Mouse (Mus musculus) spleen, adult 2 months (tissue): Measurements from ENCODE around the gene Mtfr2. TPM values are rescaled to one million over a fixed set of nuclear protein-coding genes. Genes with fewer than 3 reads are reported as not detected.

Experiments
- DNase-seq, 2 experiments: peaks; one replicate each; pipeline versions ENCODE4 v3.0.0 to v3.0.0-alpha.2; 2012 to 2021; ENCODE audit warnings: low spot score in 2 of 2, low read depth in 1 of 2
- H3K27ac ChIP-seq: fragments of 200-500 bp; 2 replicates; pipeline ENCODE4 v1.5.1; 2012; ENCODE audit warnings: low read length, inconsistent platforms; ENCODE audit not compliant: insufficient read depth
- H3K27me3 ChIP-seq: fragments of 200-500 bp; 2 replicates; pipeline ENCODE4 v1.6.1; 2012; ENCODE audit warnings: mild to moderate bottlenecking, moderate library complexity, low read length, inconsistent platforms; ENCODE audit not compliant: control insufficient read depth, insufficient read depth
- H3K36me3 ChIP-seq: fragments of 200-500 bp; 2 replicates; pipeline ENCODE4 v1.6.1; 2012; ENCODE audit warnings: mild to moderate bottlenecking, low read length, inconsistent platforms; ENCODE audit not compliant: control insufficient read depth, insufficient read depth
- H3K4me1 ChIP-seq: fragments of 200-500 bp; 2 replicates; pipeline ENCODE4 v1.6.1; 2011; ENCODE audit warnings: inconsistent platforms; ENCODE audit not compliant: control insufficient read depth, insufficient read depth, insufficient read length
- H3K4me3 ChIP-seq: fragments of 200-500 bp; 2 replicates; pipeline ENCODE4 v1.5.1; 2011; ENCODE audit warnings: mild to moderate bottlenecking, inconsistent platforms; ENCODE audit not compliant: insufficient read depth, insufficient read length; ENCODE audit errors: extremely low read depth
- CTCF ChIP-seq: fragments of 200-500 bp; IDR thresholded peaks from 2 replicates; pipeline ENCODE4 v1.5.1; 2011; ENCODE audit warnings: mild to moderate bottlenecking, inconsistent platforms; ENCODE audit not compliant: insufficient read depth, insufficient read length, insufficient replicate concordance; ENCODE audit errors: extremely low read depth
- POLR2A ChIP-seq: fragments of 200-500 bp; IDR thresholded peaks from 2 replicates; pipeline ENCODE4 v1.6.1; 2011; ENCODE audit warnings: low read depth, low read length, inconsistent platforms
- WGBS: fragments of 180-500 bp; shearing (Covaris S2); methylation state at CpG from one replicate; pipeline ENCODE4 v1.1.7; 2018; 5-methylcytosine and 5-hydroxymethylcytosine counted together
- polyA plus RNA-seq: library from polyadenylated mRNA; depleted of rRNA; stranded (reverse); fragments of >200 nt; gene quantifications from 2 replicates; pipeline ENCODE4 v1.2.3, GENCODE M21; 2012

The Mtfr2 gene
- polyA plus RNA-seq, 1 experiment = 1.1 TPM

- Histone ChIP-seq H3K36me3 (no peaks in the 10 kb centered on the region), H3K27ac (no peak overlapping the region), H3K27me3 (no peaks in the 10 kb centered on the region), H3K4me1 (no peaks in the 10 kb centered on the region), H3K4me3 (no peak overlapping the region)
- no peak for DNase-seq
- WGBS = 83% methylated on average over 9 of the region's 9 CpGs
- TF ChIP-seq POLR2A (no peak), CTCF (no peak)
Measured at GRCm38 (mm10) chr10:20379071-20379735, 31.6 kb downstream of the Mtfr2 start.

DNA sequence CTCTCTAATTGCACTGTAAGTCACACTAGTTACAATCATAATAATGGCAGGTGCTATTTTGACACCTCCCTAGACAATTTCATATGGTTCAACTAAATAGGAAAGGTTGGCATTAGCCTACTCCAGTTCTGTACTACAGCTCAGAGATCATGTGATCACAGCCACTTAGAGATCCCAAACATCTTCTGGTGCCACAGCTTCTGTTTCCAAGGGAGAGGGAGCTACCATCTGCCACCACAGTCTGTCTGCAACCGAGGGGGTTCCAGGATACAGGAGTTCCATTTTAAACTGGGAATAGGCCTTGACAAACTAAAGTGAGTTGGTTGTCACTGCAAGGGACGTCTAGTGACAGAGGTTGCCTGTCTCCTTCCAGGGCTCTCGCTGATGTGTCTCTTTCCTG is 33.2 kb downstream of the Mtfr2 start:
- no peak for DNase-seq
- Histone ChIP-seq H3K4me3 (no peak overlapping the region), H3K27ac (no peak overlapping the region), H3K36me3 (no peaks in the 10 kb centered on the region), H3K4me1 (no peaks in the 10 kb centered on the region), H3K27me3 (no peaks in the 10 kb centered on the region)
- 79% methylated on average over 3 of the region's 3 CpGs for WGBS
- TF ChIP-seq CTCF (no peak), POLR2A (no peak)

GRCm38 (mm10) chr10:20381352-20381751 is 33.8 kb downstream of the Mtfr2 start:
- H3K4me1 ChIP-seq = no peaks in the 10 kb centered on the region
- 63% methylated on average over 3 of the region's 3 CpGs for WGBS
- TF ChIP-seq CTCF = no peak
- no peak for TF ChIP-seq POLR2A

DNA sequence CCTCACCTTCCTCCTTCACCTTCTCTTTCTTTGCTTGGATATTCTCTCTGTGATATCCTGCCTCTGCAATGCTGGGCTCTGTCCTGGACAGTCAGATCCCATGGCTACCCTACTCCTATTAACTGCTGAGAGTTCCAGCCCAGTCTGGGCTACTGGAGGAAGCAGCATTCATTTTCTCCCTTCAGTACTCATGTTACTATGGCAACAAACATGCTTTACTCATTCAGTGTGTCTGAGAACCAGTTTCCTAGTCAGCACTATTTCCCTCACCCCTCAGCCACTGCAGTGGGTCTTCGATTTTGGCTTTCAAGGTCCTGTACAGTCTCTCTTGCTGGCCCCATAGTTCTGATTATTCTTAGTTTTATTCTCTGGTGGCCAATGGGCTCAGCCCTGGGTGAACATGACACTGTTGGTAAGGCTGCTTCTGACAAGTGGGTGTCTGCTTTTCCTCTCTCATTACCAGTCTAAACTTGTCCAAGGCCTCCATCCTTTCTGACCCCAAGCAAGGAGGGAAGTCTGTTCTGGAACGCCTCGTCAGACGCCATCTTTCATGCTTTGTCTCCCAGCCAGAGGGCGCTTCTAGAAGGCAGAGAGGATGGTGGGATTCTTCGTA is 35.3 kb downstream of the Mtfr2 start:
- H3K4me1 ChIP-seq = no peaks in the 10 kb centered on the region
- no peaks in the 10 kb centered on the region for H3K27me3 ChIP-seq
- H3K36me3 ChIP-seq = no peaks in the 10 kb centered on the region
- H3K4me3 ChIP-seq = no peak overlapping the region
- H3K27ac ChIP-seq = no peak overlapping the region
- TF ChIP-seq CTCF = no peak
- TF ChIP-seq POLR2A = no peak
- DNase-seq = no peak
- 87% methylated on average over 6 of the region's 6 CpGs for WGBS

More at GRCm38 (mm10) chr10:20381352-20381751, 33.8 kb downstream of the Mtfr2 start:
- Histone ChIP-seq H3K27me3 (no peaks in the 10 kb centered on the region), H3K36me3 (no peaks in the 10 kb centered on the region), H3K4me3 (no peak overlapping the region), H3K27ac (no peak overlapping the region)
- DNase-seq = no peak

DNA sequence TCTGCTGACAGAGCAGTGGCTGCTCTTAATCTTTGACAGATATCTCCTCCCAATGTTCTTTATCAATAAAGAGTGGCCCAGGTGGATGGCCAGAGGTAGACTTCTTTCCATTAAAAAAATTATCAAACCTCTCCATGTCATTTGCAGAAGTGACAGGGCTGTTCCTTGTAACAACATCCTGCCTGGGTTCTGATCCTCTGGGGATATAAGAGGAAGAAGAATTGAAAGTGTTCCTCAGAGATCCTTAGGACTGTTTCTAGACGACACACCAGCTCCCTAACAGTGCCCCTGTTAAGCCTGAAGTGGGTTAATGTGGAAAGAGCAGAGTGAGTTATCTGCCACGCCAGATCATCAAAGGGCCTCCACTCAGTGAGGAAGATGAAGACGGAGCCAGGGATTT is 43.0 kb downstream of the Mtfr2 start:
- TF ChIP-seq POLR2A = no peak
- no peaks in the 10 kb centered on the region for H3K36me3 ChIP-seq
- no peaks in the 10 kb centered on the region for H3K27me3 ChIP-seq
- no peak for DNase-seq
- H3K4me3 ChIP-seq = no peak overlapping the region
- WGBS = 54% methylated on average over 3 of the region's 3 CpGs
- no peaks in the 10 kb centered on the region for H3K4me1 ChIP-seq
- no peak overlapping the region for H3K27ac ChIP-seq

- WGBS = 91% methylated on average over 5 of the region's 5 CpGs
- Histone ChIP-seq H3K36me3 (no peaks in the 10 kb centered on the region), H3K4me3 (no peak overlapping the region), H3K4me1 (no peaks in the 10 kb centered on the region), H3K27me3 (no peaks in the 10 kb centered on the region), H3K27ac (no peak overlapping the region)
- TF ChIP-seq POLR2A (no peak), CTCF (no peak)
- no peak for DNase-seq
Measured at GRCm38 (mm10) chr10:20394815-20395214, 47.2 kb downstream of the Mtfr2 start.

DNA sequence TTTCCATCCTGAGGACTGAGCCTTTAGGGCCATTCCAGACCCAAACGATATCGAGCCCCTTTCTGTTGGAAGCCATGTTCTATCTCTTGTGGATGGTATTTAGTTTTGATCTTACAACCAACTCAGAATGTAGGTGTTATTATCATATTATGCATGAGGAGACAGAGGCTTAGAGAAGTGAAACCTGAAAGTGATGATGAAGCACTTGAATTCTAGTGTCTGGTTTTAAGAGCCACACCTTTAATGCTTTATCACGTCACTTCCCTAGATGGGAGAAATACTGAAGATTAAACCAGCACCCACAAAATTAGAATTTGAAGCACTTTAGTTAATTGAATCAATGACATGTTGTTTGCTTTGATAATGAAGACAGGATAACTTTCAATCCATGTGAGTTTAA is 48.2 kb downstream of the Mtfr2 start:
- H3K4me3 ChIP-seq = no peak overlapping the region
- H3K36me3 ChIP-seq = no peaks in the 10 kb centered on the region
- TF ChIP-seq CTCF (no peak), POLR2A (no peak)
- 72% methylated on average over 3 of the region's 3 CpGs for WGBS
- H3K27ac ChIP-seq = no peak overlapping the region
- no peaks in the 10 kb centered on the region for H3K27me3 ChIP-seq
- H3K4me1 ChIP-seq = no peaks in the 10 kb centered on the region
- DNase-seq = peak in 1 of 2 experiments; percentile 31
